Mouse (Mus musculus): ENCODE measurements around the gene 9930021J03Rik.

DNA sequence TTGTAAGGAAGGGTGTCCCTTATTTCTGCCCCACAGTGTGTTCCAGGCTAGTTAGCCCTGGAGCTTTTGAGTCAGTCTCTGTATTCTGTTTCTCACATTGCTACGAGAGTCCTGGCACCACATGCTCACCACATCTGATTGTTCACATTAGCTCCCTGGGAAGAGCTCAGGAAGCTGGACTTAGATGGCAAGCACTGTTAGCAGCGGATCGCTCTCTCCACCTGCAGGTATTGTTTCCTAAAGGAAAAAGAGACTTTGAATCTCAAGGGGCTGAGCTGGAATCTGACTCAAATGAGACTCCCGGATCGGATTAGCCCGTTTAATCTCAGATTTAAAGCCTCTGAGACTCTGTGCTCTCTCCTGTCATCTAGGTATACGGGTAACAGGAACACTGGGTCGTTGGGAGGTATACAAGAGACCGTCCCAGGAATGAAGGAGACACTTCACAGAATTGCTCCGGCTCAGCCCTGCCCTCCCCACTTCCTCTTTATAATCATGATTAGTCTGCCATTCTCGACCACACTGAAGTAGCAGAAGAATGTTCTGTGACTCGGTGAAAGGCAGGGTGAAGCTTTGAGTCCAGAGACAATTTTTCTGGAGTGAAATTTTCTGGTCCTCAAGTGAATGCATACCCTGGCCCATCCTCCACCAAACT is 45.4 kb upstream of the 9930021J03Rik start:
- TF ChIP-seq POLR2A (IDR thresholded peaks at IDR 0.05; ENCODE audit: extremely low read depth, insufficient read depth, low read length): no peak
- no peak for TF ChIP-seq CTCF (IDR thresholded peaks at IDR 0.05; ENCODE audit: extremely low read depth, insufficient read depth, low read length)

All from cortical plate, adult 2 months (tissue).